Mouse (Mus musculus) embryo, embryonic 11 days (tissue): Measurements from ENCODE around the gene Cspg4.

Experiments used
- DNase-seq: peaks from one replicate; pipeline ENCODE4 v3.0.0-alpha.2; 2015

Gene Cspg4

DNA sequence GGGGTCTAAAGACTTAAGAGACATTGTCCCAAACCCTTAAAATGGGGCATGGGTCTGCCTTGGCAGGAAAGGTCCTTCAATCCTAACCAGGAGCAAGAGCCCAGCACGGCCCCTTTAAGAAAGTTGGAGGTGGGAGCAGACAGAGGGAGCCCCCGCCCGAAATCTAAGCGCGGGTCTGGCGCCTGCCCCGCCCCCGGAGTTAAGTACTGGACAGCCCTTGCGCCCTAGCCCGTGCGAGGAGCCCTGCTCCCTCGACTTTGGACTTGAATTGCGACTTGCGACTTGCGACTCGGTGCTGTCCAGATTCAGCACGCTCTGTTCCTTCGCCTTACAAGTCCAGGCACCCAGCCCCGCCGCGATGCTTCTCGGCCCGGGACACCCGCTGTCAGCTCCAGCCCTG lies at the start of gene Cspg4:
Gene Cspg4, plus strand, starts transcription at position 202 of the 400 bp plus-strand sequence.
- peak; percentile 84 for DNase-seq

DNA sequence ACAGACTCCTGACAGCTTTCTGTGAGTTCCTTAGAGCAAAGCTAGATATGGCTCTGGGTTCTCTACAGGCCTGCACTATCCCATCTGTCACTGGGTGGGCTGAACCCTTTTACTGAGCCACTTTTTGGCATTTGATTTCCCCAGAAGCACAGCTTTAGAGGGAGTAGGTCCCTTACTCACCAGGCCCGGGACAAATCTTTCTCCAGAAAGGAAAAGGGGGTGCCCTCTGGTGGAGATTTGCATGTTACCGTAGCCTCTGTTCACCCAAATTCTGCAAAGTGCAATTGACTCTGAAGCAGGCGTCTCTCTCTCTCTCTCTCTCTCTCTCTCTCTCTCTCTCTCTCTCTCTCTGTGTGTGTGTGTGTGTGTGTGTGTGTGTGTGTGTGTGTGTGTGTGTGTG lies 39.9 kb upstream of the Cspg4 start:
- DNase-seq, result peak; percentile 75

DNA sequence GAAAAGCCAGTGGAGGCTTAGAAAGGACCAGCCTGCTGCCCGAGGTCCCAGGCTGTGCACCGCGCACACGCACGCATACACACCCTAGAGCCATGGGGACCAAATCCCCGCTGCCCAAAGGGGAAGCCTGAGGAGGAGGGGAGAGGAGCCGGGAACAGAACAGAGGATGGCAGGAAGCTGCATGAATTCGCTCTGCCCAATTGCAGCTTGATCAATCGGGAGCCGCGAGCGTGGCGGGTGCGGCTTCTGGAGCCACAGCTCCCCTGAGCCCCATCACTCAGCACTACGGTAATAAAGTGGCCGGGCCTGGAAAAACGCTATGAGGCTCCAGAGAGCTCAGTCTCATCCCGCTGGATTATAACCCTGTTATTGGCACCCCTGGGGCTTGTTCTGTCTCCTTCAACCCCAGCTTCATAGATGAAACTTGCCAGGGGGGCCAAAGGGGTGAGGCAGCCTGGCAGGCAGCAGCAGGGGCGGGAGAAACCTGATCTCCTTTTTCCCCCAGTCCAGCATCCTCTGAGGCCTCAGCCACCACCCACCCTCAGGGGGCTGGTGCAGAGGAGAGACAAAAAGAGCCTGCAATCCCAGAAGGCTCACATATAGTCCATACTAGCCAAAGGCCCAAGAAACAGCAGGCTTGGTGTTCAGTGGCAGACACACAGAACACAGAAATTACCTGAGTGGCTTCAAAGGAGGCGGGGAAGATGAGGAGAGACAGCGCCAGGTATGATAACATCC lies 39.2 kb upstream of the Cspg4 start:
- peak; percentile 66 for DNase-seq

GRCm38 (mm10) chr9:56828146-56828545 lies 36.7 kb upstream of the Cspg4 start:
- peak; percentile 27 for DNase-seq

DNA sequence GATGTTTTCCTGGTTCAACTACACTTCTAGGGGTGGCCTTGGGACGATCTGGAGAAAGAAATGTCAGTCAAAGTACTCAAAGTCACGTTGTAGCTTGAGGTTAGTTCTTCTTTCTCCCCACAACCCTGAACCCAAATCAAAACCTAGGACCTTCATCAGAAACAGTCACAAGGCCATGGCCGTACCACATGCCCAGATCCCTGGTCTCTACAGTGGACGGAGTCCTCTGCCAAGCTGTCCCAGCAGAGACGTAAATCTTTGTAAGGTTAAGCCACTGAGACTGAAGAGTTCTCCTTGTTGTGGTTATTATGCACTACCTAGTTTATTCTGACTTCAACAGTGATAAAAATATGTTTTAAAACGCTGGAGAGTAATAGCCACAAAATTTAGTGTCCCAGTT lies 36.0 kb upstream of the Cspg4 start:
- no peak for DNase-seq

GRCm38 (mm10) chr9:56830162-56830561 lies 34.7 kb upstream of the Cspg4 start:
- DNase-seq, result peak; percentile 25

- no peak for DNase-seq
Measured at GRCm38 (mm10) chr9:56831904-56832303, 32.9 kb upstream of the Cspg4 start.

DNA sequence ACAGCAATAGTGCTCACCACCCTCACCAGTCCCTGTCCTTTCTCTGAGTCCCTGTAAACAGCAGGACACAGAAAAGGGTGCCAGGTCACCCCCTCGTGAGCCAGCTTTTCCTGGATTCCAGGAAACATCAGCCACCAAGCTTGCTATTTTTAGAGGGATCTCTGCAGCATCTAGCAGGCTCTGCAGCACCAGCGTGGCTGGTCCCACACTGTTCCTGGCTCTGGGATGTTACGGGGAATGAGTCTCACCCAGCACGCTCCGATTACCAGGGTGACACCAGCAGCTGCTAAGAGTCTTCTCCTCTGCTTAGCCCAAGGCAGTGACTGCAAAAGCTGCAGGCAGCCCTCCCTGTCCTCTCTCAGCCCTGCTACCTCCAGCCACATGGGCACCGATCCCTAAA lies 31.9 kb upstream of the Cspg4 start:
- DNase-seq, result no peak

- DNase-seq, result no peak
Measured at GRCm38 (mm10) chr9:56835152-56835551, 29.7 kb upstream of the Cspg4 start.

DNA sequence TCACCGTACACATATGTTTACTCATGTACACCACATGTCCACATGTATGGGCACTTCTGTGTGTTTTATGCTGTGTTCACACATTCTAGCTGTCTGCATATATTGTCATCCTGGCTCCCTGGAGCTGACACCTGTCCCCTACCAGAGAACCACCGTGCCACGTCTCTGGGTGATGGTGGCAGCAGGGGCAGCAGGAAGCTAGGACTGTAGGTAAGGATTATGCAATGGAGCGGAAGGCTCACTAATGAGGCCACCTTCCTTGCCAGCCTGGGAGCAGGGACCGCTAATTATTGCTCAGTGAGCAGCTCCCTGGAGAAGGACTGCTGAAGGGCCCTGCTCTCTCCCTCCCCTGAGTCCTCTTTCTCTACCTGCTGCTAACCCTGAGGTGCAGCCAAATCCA lies 24.1 kb upstream of the Cspg4 start:
- DNase-seq, result no peak

- no peak for DNase-seq
Measured at GRCm38 (mm10) chr9:56841864-56842263, 23.0 kb upstream of the Cspg4 start.

- peak; percentile 63 for DNase-seq
Measured at GRCm38 (mm10) chr9:56842303-56842719, 22.5 kb upstream of the Cspg4 start.

DNA sequence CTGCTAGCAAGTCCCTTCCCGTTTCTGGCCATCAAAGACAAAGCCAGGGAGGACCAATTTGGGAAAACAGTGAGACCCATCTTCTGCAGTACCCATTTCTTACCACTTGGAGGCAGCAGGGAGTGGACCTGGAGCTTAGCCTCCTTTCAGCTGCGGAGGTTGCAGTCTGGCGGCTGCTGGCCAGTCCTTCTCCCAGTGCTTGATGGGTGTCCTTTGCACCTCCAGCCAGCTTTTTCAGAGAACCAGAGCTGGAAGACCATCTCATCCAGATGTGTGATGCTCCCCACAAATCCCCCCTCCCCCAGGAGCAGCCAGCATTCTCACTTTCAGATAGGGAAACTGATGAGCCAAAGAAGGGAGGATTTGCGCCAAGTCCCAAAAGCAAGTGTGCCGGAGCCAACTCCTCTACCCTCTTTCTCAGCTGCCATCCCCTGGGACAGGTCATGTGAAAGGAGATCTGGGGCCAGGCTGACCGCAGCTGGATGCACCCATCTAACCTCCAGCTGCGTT lies 21.1 kb upstream of the Cspg4 start:
- DNase-seq, result peak; percentile 81

DNA sequence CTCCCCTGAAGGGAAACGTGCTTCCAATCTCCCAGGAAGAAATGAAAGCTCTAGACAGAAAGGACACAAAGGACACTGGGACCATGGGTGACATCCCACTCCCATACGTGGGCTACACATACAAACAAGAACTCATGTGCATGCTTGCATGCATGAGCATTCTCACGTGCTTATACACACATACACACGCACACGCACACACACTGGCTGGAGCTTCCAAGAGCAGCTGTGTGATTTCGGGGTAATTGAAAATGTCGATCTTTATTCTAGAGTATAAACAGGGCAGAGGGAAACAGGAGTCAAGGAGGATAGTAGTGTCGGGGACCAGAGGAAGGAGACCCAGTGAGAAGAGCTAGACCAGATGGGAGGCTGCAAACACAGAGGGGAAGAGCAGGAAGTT lies 20.2 kb upstream of the Cspg4 start:
- no peak for DNase-seq

DNA sequence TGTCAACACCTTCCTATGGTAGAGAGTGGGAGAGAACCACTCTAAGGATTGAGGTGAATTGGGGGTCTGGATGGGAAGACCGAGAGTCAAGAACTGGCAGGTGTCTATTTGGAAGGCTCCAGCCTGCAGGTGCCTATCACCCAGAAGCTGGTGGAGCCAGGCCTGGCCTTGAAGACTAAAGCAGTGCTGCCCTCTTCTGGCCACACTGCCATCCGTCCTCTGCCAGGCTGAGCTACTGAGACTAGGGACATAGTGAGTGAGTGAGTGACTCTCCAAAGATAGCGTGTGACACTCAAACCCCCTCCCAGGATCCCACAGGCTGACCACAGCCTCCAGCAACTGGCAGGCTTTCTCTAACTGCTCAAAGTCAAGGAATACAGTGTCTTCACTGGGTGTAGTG lies 17.3 kb upstream of the Cspg4 start:
- DNase-seq, result peak; percentile 82

- DNase-seq, result no peak
Measured at GRCm38 (mm10) chr9:56850128-56850904, 14.5 kb upstream of the Cspg4 start.

DNA sequence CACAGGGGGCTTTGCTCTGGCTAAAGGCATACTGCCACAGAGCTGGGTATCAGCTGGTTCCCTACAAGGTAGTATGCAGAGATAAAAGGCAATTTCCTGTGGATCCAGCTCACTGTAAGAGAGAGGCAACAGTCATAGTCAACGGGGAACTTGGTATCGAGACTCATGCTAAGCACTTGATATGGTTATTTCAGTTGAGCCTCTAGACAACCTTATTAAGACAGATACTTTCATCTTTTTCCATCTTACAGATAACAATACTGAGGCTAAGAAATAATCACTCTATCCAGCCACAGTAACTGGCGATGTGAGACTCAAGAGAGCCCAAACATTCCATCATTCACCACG lies 14.0 kb upstream of the Cspg4 start:
- DNase-seq, result no peak

DNA sequence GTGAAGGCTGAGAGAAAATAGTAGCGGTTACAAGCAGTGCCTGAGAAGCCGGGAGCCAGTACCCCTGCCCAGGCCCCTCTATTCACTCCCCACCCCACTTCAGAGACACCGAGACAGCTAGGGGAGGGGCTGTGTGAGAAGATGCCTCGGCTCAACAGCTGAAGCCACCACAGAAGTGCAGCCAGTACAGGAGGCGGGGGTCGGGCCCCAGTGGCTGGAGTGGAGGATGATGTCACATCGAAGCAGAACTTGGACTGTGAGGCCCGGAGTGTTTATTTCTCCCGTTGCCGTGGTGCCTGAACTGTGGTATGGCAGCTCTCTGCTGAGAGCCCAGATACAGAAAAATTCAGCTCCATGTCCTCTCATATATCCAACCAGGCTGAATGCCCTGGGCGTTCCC lies 13.1 kb upstream of the Cspg4 start:
- peak; percentile 45 for DNase-seq

- DNase-seq, result peak; percentile 41
Measured at GRCm38 (mm10) chr9:56857463-56857862, 7.4 kb upstream of the Cspg4 start.

- no peak for DNase-seq
Measured at GRCm38 (mm10) chr9:56860035-56860434, 4.8 kb upstream of the Cspg4 start.

DNA sequence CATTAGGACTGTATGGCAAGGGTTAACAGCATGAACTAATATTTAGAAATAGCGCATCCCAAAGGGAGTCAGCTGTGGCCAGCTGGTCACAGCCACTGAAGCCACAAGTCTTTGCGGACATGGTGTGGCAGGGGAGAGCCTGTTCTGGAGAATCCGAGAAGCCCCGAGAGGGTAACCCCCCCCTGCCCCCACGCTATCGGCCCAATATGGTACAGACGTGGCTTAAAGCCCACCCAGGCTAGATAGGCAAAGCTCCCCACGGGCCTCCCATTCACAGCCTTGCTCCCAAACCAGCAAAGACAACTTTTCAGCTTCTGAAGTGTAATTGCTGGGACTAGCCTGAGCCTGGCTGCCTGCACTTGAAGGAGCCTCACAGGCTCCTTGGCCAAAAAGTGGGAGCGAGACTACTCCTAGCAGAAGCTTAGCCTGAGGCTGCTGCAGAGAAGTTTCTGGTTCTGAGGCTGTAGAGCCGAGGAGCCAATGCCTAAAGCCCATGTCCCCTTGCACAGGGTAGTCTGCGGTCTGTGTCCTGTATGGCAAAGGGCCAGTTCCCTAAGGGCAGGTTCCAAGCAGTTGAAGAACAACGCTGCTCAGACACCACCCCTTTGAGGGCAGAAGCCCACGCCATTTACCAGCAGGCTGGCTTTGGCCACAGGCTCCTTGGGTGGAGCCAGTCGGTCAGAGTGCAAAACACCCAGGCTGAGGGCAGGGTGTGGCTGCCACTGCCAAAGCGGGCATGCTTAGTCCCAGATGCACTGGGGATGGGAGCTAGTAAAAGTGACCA lies 4.2 kb upstream of the Cspg4 start:
- DNase-seq, result no peak

DNA sequence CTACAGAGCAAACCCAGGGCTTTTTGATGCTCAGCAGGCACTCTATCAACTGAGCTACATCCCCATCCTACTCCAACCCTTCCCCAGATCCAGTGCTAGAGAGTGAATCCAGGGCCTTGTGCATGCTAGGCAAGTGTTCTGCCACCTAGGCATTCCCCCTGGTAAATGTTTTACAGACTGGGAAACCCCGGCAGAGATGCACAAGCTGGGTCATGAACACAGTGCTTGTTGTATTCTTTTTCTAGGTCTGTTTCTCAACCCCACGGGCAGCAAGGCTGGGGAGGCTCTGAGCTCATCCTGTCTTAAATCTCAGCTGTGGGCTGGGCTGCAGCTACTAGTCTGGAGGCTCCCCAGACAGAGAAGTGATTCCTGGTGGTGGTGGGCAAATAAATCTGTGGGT lies 2.0 kb upstream of the Cspg4 start:
- DNase-seq, result no peak

- DNase-seq, result peak; percentile 32
Measured at GRCm38 (mm10) chr9:56864216-56864729, 560 bp upstream of the Cspg4 start, which contains the start of gene Odf3l1. TSS of gene Odf3l1 (minus strand) at chr9:56864679.
